Mouse (Mus musculus) erythroid progenitor cell, adult 5-6 weeks (primary cell): ENCODE data around the gene Tbca. TPM values are rescaled to one million over a fixed set of nuclear protein-coding genes. Genes with fewer than 3 reads are reported as not detected.

ENCODE experiments used
- ATAC-seq: replicated peaks from 2 replicates; pipeline ENCODE4 v1.8.0; 2016; ENCODE audit warnings: moderate number of reproducible peaks, mild to moderate bottlenecking, moderate TSS enrichment, inconsistent platforms; ENCODE audit not compliant: poor library complexity, low FRiP score, severe bottlenecking
- total RNA-seq, 2 experiments: library from RNA; stranded (forward) in 1 of 2; stranded (reverse) in 1 of 2; fragments of 150-400 nt in 1 of 2; fragments of 186-747, 209-891 nt in 1 of 2; gene quantifications; 2 replicates each; pipeline versions ENCODE4 v1.2.3 to v1.2.4; 2015 to 2017; ENCODE audit warnings: low replicate concordance in 2 of 2

Tbca gene
- total RNA-seq, 2 experiments from 2014 or later, result 14.4 to 106 TPM

DNA sequence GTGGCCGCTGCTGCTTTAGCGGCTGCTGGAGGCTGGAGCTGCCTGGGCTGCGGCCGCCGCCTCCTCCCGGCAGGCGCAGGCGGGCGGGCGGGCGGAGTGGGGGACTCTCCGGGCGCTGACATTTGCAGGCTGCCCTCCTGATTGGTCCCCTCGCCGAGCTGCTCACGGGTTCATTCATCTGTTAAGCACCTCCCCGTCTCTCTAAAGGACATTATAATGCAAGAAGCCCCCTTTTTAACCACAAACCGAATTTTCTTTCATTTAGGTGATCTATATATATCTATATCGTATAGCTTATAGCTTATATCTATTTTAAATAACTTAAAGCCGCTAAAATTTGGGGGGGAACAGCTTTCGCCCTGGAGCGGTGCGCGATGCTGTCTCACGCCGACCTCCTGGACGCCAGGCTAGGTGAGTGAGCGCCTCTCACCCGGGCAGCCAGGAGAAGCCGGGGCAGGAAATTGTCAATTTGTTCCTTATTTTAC lies 86.7 kb downstream of the Tbca start, which contains the start of gene Otp:
Otp (plus strand) TSS at position 207 of the 485 bp plus-strand sequence.
- ATAC-seq, result no peak

DNA sequence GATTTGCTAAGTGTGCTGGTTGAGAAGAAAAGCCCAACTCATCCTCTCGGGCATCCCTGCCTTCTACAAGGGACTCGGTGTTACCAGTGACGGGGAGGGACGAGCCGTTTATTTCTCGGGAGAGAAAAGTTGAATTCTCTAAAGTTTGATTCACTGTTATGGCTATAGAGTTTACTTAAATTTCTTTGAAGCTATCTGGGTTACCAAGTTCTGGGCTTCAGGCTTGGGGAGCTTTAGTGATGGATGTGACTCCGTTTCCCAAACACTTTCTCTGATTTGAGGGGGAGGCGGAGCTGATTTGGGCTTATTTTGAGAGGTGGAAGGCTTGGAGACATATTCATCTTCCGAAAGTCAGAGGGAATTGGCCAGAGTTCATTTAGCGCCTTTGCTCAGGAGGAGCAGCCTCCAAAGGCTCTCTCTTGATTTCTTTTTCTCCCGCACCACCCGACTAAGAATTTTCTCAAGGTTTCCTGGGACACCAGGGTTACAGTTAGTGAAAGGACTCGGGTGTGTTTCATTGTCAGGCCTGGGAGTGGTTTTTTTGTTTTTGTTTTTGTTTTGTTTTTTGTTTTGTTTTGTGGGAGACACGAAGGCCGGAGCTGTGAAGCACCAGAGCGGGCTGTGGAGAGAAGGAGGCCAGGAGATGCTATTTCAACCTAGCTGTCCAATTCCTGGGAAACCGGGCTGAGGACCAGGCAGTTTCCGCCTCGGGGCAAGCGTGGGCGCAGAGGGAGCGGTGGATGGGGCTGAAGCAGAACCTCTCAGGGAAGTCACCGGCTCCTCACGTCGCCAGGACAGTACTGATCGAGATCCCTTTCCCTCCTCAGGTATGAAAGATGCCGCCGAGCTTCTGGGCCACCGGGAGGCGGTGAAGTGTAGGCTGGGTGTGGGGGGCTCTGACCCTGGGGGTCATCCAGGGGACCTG lies 87.8 kb downstream of the Tbca start:
- ATAC-seq, result no peak

DNA sequence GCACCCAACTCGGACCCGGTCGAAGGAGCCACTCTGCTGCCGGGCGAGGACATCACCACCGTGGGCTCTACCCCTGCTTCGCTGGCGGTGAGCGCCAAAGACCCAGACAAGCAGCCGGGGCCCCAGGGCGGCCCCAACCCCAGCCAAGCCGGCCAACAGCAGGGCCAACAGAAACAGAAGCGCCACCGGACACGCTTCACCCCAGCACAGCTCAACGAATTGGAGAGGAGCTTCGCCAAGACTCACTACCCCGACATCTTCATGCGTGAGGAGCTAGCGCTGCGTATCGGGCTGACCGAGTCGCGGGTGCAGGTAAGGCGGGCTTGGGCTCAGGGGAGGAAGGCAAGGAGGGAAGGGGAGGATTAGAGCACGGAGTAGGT lies 88.5 kb downstream of the Tbca start:
- ATAC-seq, result no peak

DNA sequence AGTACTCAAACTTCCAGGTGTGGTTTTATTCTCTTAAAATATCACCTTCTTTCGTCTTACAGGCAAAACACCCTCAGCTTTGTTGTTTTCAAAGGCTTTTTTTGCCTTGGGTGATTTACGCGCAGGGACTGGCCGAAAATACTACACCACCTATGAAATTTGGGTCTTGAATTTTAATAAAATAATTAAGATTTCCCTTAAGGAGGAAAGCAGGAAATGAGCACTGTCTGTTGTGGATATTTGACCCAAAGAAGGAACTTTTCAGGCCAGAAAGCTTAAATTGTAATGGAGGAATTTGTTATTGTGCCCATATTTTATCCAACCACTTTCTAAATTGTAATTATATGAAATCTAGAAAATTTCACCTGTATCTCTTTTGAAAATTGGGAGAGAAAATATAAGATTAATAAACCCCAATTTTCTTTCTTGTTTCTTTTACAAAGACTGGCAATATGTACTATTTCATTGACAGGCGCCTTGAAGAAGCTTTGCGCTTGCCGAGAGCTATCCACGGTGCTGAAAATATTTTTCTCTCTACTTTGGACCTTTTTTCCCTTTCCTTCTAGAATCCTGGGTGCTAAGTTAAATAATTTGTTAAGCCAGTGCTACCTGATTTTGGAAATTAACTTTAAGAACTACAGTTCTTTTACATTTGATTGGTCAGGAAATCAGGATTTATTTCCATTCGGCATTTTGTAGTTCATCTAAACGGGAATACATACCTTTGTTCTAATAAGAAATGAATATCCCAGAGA lies 89.5 kb downstream of the Tbca start:
- ATAC-seq, result no peak

DNA sequence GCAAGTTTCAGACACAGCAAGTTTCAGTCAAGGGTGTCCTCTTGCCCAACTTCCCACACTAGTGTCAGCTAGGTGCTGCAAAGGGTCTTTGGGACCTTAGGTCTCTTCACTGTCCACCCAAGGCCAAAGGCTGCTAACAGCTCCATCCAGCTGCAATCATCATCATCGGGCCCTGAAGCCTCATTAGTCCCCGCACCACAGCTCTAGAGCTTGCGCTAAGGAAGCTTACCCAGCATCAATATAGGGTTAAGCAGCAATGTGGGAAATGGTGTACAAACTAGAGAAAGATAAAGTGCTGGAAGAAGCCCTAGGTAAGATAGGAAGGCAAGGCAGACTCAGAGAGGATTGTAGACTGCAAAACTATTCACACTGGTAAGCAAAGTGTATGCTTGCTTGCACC lies 92.5 kb downstream of the Tbca start:
- no peak for ATAC-seq

DNA sequence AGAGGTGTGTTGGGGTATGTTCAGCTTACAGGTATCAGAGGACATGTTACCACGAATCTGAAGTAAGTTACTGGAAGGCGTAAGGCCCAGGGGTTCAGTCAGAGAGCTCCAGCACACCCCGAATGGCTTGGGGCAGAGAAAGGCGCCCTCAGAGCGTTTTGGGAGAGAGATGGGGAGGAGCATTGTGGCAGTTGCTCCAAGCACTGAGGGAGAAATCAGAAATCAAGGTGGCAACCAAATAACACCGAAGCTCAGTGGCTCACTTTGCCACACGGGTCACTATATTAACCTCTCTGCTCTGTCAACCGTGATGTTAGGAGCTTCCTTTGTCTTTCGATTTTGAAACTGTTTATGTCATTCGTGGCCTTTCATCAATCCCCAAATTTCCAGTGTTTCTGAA lies 93.5 kb downstream of the Tbca start:
- ATAC-seq, result no peak

DNA sequence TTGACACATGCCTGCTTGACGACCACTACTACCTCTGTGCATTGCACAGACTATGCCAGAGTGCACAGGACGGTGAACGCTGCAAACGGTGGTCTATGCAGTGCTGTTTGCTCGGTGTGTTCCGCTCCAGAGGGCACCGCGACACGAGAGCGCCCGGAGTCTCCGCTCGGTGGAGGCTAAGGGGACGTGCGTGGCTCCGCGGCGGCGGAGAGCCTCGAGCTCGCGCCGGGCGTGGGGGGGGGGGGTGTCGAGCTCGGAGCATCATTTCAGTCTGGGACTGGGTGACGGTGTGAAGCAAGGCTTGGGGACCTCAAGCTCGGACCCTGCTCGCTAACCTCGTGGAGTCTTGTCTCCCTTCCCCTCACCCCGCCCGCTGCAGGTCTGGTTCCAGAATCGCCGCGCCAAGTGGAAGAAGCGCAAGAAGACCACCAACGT lies 94.0 kb downstream of the Tbca start:
- no peak for ATAC-seq

DNA sequence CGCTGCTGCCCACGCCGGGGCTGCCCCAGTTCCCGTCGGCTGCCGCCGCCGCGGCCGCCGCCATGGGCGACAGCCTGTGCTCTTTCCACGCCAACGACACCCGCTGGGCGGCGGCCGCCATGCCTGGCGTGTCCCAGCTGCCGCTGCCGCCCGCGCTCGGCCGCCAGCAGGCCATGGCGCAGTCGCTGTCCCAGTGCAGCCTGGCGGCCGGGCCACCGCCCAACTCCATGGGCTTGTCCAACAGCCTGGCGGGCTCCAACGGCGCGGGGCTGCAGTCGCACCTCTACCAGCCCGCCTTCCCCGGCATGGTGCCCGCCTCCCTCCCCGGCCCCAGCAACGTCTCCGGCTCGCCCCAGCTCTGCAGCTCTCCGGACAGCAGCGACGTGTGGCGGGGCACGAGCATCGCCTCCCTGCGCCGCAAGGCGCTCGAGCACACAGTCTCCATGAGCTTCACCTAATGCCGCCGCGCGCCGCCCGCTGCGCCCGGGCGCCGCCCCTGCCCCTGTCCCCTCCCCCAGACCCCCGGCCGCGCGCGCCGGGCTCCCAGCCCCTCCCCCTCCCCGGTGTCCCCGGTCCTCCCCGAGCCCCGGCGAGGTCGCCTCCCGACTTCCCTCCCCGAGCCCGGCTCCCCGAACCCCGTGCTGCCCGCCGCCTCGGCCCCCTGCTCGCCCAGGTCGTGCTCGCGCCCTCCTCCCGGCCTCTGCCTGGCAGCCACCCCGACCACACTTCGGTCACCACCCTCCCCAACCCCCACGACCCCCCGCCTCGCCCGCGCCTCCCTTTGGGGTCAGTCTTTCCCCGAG lies 94.7 kb downstream of the Tbca start:
- ATAC-seq, result no peak

DNA sequence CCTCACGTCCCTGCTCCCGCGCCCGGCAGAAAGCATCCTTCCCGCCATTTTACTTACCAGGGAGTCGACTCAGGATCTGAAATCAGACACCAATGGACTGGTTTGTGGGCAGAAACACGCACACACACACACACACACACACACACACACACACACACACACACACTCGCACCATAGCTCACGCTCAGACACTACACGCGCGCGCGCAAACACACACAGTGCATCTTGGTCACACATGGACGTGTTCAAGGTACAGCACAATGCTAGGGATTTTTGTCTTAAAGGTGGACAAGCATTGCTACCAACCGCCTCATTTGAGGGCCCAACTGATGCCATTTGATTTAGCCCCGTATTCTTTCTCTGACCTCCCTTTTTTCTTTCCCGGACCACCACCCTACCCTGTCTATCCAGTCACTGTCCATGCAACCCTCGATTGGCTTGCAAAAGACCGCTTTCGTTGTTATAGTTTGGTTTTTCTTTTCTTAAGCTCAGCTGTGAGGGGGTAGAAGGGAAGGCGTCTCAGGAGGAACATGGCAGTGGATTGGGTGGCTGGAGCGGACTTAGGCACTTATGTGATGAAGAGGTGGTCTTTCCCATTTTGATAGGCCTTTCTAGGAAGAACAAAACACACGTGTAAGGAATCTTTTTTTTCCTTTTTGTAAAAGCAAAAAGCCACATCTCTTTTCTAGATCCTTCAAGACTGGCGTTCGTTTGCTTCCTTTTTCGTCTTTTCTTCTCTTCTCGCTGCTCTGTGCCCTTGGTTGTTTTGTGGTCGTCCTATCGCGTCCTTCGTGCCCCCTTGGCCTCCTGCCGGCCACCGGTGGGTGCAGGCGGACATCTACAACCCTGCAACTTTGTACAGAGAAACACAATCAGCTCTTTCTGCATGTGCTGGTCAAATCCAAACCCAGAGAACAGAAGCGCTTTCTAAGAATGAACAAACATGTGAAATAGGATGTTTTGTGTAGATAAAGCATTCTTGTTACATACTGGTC lies 95.6 kb downstream of the Tbca start:
- no peak for ATAC-seq

DNA sequence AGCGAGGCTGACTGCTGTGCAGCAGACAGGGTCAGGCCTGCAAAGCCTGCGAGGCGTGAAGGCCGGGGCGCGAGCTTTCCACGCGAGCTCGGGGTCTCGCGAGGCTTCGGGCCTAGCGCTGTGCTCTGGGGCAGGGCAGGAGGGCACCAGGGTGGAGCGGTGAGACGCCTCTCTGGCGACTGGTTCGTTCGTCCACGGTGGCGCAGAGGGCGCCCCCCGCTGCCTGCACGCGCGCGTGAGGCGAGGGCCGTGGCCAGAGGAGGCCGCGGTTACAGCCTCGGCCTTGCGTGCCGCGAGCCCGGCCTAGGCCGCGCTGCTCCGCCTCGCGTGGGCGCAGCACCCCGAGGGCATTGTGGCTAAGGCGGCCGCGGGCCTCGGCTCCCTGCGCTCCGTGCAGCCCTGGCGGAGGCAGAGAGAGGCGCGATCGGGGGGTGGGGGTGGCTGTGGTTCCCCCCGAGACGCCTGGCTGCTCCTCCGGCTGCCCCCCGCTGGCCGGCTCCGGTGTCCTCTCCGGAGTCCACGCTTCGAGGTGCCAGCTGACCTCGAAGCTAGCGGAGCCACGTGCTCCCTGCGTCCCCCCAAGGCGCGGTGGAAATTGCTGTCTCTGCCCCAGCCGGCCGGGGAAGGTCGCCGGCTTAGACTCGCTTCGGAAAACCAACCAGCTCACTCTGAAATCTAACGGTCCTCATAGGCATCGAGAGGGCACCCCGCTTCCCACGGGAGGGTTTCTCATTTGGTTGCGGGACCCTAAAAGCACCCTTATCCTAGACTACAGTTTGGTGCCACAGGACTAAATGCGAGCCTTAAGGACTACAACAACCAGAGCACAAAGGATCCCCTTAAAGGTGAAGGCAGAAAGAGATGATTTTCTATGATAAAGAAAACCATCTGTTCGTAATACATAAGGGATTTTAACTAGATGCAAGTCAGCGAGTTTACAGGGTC lies 96.9 kb downstream of the Tbca start:
- ATAC-seq, result no peak

Other genes with a start within 250 kb of the Tbca start
- not detected in 2 replicates for gene Otp, start 86.7 kb downstream of the Tbca start, total RNA-seq (2015; ENCODE audit: low replicate concordance)
- gene Otp, start 86.7 kb downstream of the Tbca start, total RNA-seq (2017; ENCODE audit: low replicate concordance), result not detected in 2 replicates
- 5.9 and 11.2 TPM in 2 replicates for gene Wdr41, start 187.4 kb downstream of the Tbca start, total RNA-seq (2015; ENCODE audit: low replicate concordance)
- 3.0 and 4.3 TPM in 2 replicates for gene Wdr41, start 187.4 kb downstream of the Tbca start, total RNA-seq (2017; ENCODE audit: low replicate concordance)